9 mouse cellular contexts compared by ENCODE assay signal in genomic region chr10:66741819-66742218, GRCm38 (mm10).
DNase-seq lines count a peak whose midpoint lies in the region; ATAC-seq lines count a peak whose summit lies in the region.
"Had no signal": no experiment of that assay in that cellular context is flagged by ENCODE, and none has a peak within 500 bp of the region (broad histone marks: within the 10 kb centered on the region; RNA-seq: fewer than 3 reads in every experiment).

No protein-coding gene starts in this region.

- no peaks in the 10 kb centered on the region for H3K27me3 ChIP-seq in hindbrain, embryonic 10.5 days (ENCODE audit: insufficient read depth, poor library complexity, severe bottlenecking)
- no peaks in the 10 kb centered on the region for H3K27me3 ChIP-seq in hindbrain, embryonic 12.5 days
- H3K27me3 ChIP-seq in heart, embryonic 10.5 days (ENCODE audit: insufficient read depth, poor library complexity, severe bottlenecking) = no peaks in the 10 kb centered on the region
- H3K27me3 ChIP-seq: liver, embryonic 15.5 days had no signal

- H3K27ac ChIP-seq in hindbrain, embryonic 10.5 days = no peak overlapping the region
- H3K27ac ChIP-seq in hindbrain, embryonic 12.5 days = no peak overlapping the region
- H3K27ac ChIP-seq in heart, embryonic 10.5 days = no peak overlapping the region
- H3K27ac ChIP-seq: liver, embryonic 15.5 days had no signal

- no peak overlapping the region for H3K9ac ChIP-seq in hindbrain, embryonic 12.5 days
- H3K9ac ChIP-seq: liver, embryonic 15.5 days had no signal

- H3K4me2 ChIP-seq in hindbrain, embryonic 12.5 days (replicated peaks) = no peak overlapping the region
- H3K4me2 ChIP-seq: liver, embryonic 15.5 days had no signal

- H3K36me3 ChIP-seq in hindbrain, embryonic 10.5 days = no peaks in the 10 kb centered on the region
- H3K36me3 ChIP-seq in hindbrain, embryonic 12.5 days = no peaks in the 10 kb centered on the region
- H3K36me3 ChIP-seq in heart, embryonic 10.5 days = no peaks in the 10 kb centered on the region
- H3K36me3 ChIP-seq: liver, embryonic 15.5 days had no signal

- WGBS in hindbrain, embryonic 10.5 days = 63% methylated on average over 3 of the region's 3 CpGs
- WGBS in hindbrain, embryonic 12.5 days = 66% methylated on average over 3 of the region's 3 CpGs
- WGBS in heart, embryonic 10.5 days = 51% methylated on average over 3 of the region's 3 CpGs

- no peak for ATAC-seq in hindbrain, embryonic 12.5 days (ENCODE audit: low FRiP score)

- no peak overlapping the region for H3K4me3 ChIP-seq in hindbrain, embryonic 10.5 days
- H3K4me3 ChIP-seq in hindbrain, embryonic 12.5 days = no peak overlapping the region
- H3K4me3 ChIP-seq in heart, embryonic 10.5 days = no peak overlapping the region
- H3K4me3 ChIP-seq: liver, embryonic 15.5 days had no signal

- DNase-seq in hindbrain, embryonic 10.5 days (ENCODE audit: low spot score) = peak; percentile 29
- DNase-seq in 3T3-L1 (ENCODE audit: low read depth, low spot score) (peak; percentile 66), WW6 (ENCODE audit: low read depth, low spot score) (peak; percentile 16)
- peak; percentile 69 for DNase-seq in heart, embryonic 10.5 days (ENCODE audit: low spot score)
- DNase-seq in ovary, postnatal 10 days (ENCODE audit: low spot score) = no peak
- no peak for DNase-seq in left cerebral cortex, postnatal 10 days (ENCODE audit: extremely low spot score in 1 of 2, low spot score in 2 of 2)
- no peak for DNase-seq in frontal cortex, postnatal 10 days (ENCODE audit: low spot score in 2 of 2)

- intact Hi-C loops in left cerebral cortex, postnatal 10 days (cut with DNase I) = no loop called here

- H3K4me1 ChIP-seq in hindbrain, embryonic 10.5 days (replicated peaks) = no peaks in the 10 kb centered on the region
- H3K4me1 ChIP-seq in hindbrain, embryonic 12.5 days = no peaks in the 10 kb centered on the region
- H3K4me1 ChIP-seq in heart, embryonic 10.5 days = no peaks in the 10 kb centered on the region
- H3K4me1 ChIP-seq: liver, embryonic 15.5 days had no signal

- H3K9me3 ChIP-seq in hindbrain, embryonic 10.5 days = no peaks in the 10 kb centered on the region
- no peaks in the 10 kb centered on the region for H3K9me3 ChIP-seq in hindbrain, embryonic 12.5 days (replicated peaks)
- H3K9me3 ChIP-seq in heart, embryonic 10.5 days = no peaks in the 10 kb centered on the region
- H3K9me3 ChIP-seq: liver, embryonic 15.5 days had no signal

Comparison
In these comparisons a context has a peak if more than half of its experiments do, and no peak if none do; other contexts are left out.
1. DNase-seq: peak in hindbrain, embryonic 10.5 days (single experiment), 3T3-L1 (single experiment), WW6 (single experiment) and heart, embryonic 10.5 days (single experiment); none in ovary, postnatal 10 days (single experiment), left cerebral cortex, postnatal 10 days (0 of 2) and frontal cortex, postnatal 10 days (0 of 2).